Mouse (Mus musculus): ENCODE data around the gene Eapp. TPM values are rescaled to one million over a fixed set of nuclear protein-coding genes. Genes with fewer than 3 reads are reported as not detected.
A peak's percentile ranks its signal among the peaks of the same experiment; 100 is the strongest.

Eapp gene
- total and polyA plus RNA-seq, 3 experiments, result 43.1 to 53.9 (median 51.5) TPM

GRCm38 (mm10) chr12:54644947-54645346 is 50.8 kb downstream of the Eapp start:
- H3K79me2 ChIP-seq (replicated peaks; ENCODE audit: control insufficient read depth, extremely low read depth, insufficient read depth, poor library complexity, severe bottlenecking), result no peaks in the 10 kb centered on the region
- in situ Hi-C loops (cut with MboI; ENCODE audit: low pct_ligation_motif_present, low pct_unique_long_range_greater_than_20kb, low sequenced_read_pairs) (no loop called here), dilution Hi-C loops (cut with MboI; ENCODE audit: extremely low pct_ligation_motif_present, extremely low pct_unique_long_range_greater_than_20kb, low sequenced_read_pairs) (no loop called here)
- no peak overlapping the region for H3K4me3 ChIP-seq (replicated peaks in 1 of 3; ENCODE audit: low read depth in 2 of 3, low read length in 2 of 3, poor library complexity in 1 of 3)
- H3K27me3 ChIP-seq (replicated peaks), result no peaks in the 10 kb centered on the region
- TF ChIP-seq KAT2A (IDR thresholded peaks at IDR 0.05; ENCODE audit: insufficient replicate concordance, low read length) (no peak), CTCF (conservative IDR thresholded peaks at IDR 0.05 in 1 of 2, IDR thresholded peaks at IDR 0.05 in 1 of 2; ENCODE audit: low read depth in 2 of 2, low read length in 2 of 2) (peak in 1 of 2 experiments; percentile 42; a peak in 3 of 4 replicates), UBTF (IDR thresholded peaks at IDR 0.05; ENCODE audit: low read depth, low read length) (no peak), ZMIZ1 (IDR thresholded peaks at IDR 0.05; ENCODE audit: low read depth, low read length) (no peak)
- H3K9ac ChIP-seq (ENCODE audit: insufficient read depth, low read depth), result no peak overlapping the region
- no peak for DNase-seq (ENCODE audit: extremely low read depth)
- no peak overlapping the region for H3K4me2 ChIP-seq (ENCODE audit: insufficient read depth, low read depth, poor library complexity, severe bottlenecking)
- H3K27ac ChIP-seq (ENCODE audit: insufficient read depth, low read depth), result no peak overlapping the region
- H3K9me3 ChIP-seq (replicated peaks; ENCODE audit: low read length), result no peaks in the 10 kb centered on the region
- peaks cover 0 to 30% of the 10 kb centered on the region in 2 experiments for H3K36me3 ChIP-seq (replicated peaks in 1 of 2; ENCODE audit: control insufficient read depth in 1 of 2, insufficient read depth in 1 of 2, low read length in 1 of 2)
- H3K4me1 ChIP-seq (ENCODE audit: control insufficient read depth in 1 of 2, insufficient read depth in 2 of 2), result peaks cover 2 to 21% of the 10 kb centered on the region in 2 experiments; a peak in 3 of 4 replicates

- no peak overlapping the region for H3K4me2 ChIP-seq (ENCODE audit: insufficient read depth, low read depth, poor library complexity, severe bottlenecking)
- H3K36me3 ChIP-seq (replicated peaks in 1 of 2; ENCODE audit: control insufficient read depth in 1 of 2, insufficient read depth in 1 of 2, low read length in 1 of 2), result peaks cover 0 to 24% of the 10 kb centered on the region in 2 experiments
- no peaks in the 10 kb centered on the region for H3K27me3 ChIP-seq (replicated peaks)
- H3K4me1 ChIP-seq (ENCODE audit: control insufficient read depth in 1 of 2, insufficient read depth in 2 of 2), result peaks cover 0 to 6% of the 10 kb centered on the region in 2 experiments; a peak in 2 of 4 replicates
- H3K9ac ChIP-seq (ENCODE audit: insufficient read depth, low read depth), result no peak overlapping the region
- in situ Hi-C loops (cut with MboI; ENCODE audit: low pct_ligation_motif_present, low pct_unique_long_range_greater_than_20kb, low sequenced_read_pairs), result no loop called here
- no peaks in the 10 kb centered on the region for H3K79me2 ChIP-seq (replicated peaks; ENCODE audit: control insufficient read depth, extremely low read depth, insufficient read depth, poor library complexity, severe bottlenecking)
- no peak overlapping the region for H3K27ac ChIP-seq (ENCODE audit: insufficient read depth, low read depth)
- DNase-seq (ENCODE audit: extremely low read depth), result no peak
- TF ChIP-seq MXI1 (IDR thresholded peaks at IDR 0.05; ENCODE audit: low read depth, low read length), result no peak
- no peak for TF ChIP-seq MYC (IDR thresholded peaks at IDR 0.05; ENCODE audit: low read depth, low read length)
- TF ChIP-seq CTCF (conservative IDR thresholded peaks at IDR 0.05 in 1 of 2, IDR thresholded peaks at IDR 0.05 in 1 of 2; ENCODE audit: low read depth in 2 of 2, low read length in 2 of 2), result no peak
- no peak for TF ChIP-seq SMC3 (IDR thresholded peaks at IDR 0.05; ENCODE audit: low read depth, low read length)
- no peak for TF ChIP-seq NRF1 (IDR thresholded peaks at IDR 0.05; ENCODE audit: low read depth, low read length)
- no peak for TF ChIP-seq ZC3H11A (IDR thresholded peaks at IDR 0.05; ENCODE audit: low read depth, low read length)
- TF ChIP-seq TCF12 (IDR thresholded peaks at IDR 0.05; ENCODE audit: low read depth, low read length), result no peak
- TF ChIP-seq HCFC1 (IDR thresholded peaks at IDR 0.05; ENCODE audit: low read depth, low read length), result no peak
- no peak for TF ChIP-seq SIN3A (IDR thresholded peaks at IDR 0.05; ENCODE audit: low read length)
- no peak for TF ChIP-seq MEF2A (IDR thresholded peaks at IDR 0.05; ENCODE audit: borderline replicate concordance, low read depth, low read length)
- TF ChIP-seq ZNF384 (IDR thresholded peaks at IDR 0.05; ENCODE audit: low read depth, low read length), result no peak
- TF ChIP-seq IRF4 (IDR thresholded peaks at IDR 0.05; ENCODE audit: low read depth, low read length), result no peak
- no peak for TF ChIP-seq GABPA (IDR thresholded peaks at IDR 0.05; ENCODE audit: insufficient replicate concordance, low read depth, low read length)
- no peak overlapping the region for H3K4me3 ChIP-seq (replicated peaks in 1 of 3; ENCODE audit: low read depth in 2 of 3, low read length in 2 of 3, poor library complexity in 1 of 3)
- H3K9me3 ChIP-seq (replicated peaks; ENCODE audit: low read length), result no peaks in the 10 kb centered on the region
- dilution Hi-C loops (cut with MboI; ENCODE audit: extremely low pct_ligation_motif_present, extremely low pct_unique_long_range_greater_than_20kb, low sequenced_read_pairs), result no loop called here
Measured at GRCm38 (mm10) chr12:54643320-54643892, 52.3 kb downstream of the Eapp start.
